Mouse (Mus musculus) spleen, adult 2 months (tissue): ENCODE measurements around the gene Cox10.

Source experiments
- CTCF ChIP-seq: fragments of 200-500 bp; IDR thresholded peaks from 2 replicates; pipeline ENCODE4 v1.5.1; 2011; ENCODE audit warnings: mild to moderate bottlenecking, inconsistent platforms; ENCODE audit not compliant: insufficient read depth, insufficient read length, insufficient replicate concordance; ENCODE audit errors: extremely low read depth
- POLR2A ChIP-seq: fragments of 200-500 bp; IDR thresholded peaks from 2 replicates; pipeline ENCODE4 v1.6.1; 2011; ENCODE audit warnings: low read depth, low read length, inconsistent platforms

- TF ChIP-seq CTCF (no peak), POLR2A (no peak)
Observed at GRCm38 (mm10) chr11:64022403-64023047, 56.7 kb downstream of the Cox10 start.
